Mouse (Mus musculus): ENCODE data around the gene Syngr1.
A peak's percentile ranks its signal among the peaks of the same experiment; 100 is the strongest.

Gene Syngr1

GRCm38 (mm10) chr15:80092041-80092441, 907 bp downstream of the Syngr1 start:
- DNase-seq: peak; percentile 81

GRCm38 (mm10) chr15:80092599-80092998, 1.5 kb downstream of the Syngr1 start:
- DNase-seq: peak; percentile 91

- peak; percentile 91 for DNase-seq
These were observed 3.1 kb downstream of the Syngr1 start for GRCm38 (mm10) chr15:80094201-80094600.

- no peak for DNase-seq
These were observed 4.5 kb downstream of the Syngr1 start for GRCm38 (mm10) chr15:80095596-80095995.

GRCm38 (mm10) chr15:80096406-80096805, 5.3 kb downstream of the Syngr1 start:
- peak; percentile 61 for DNase-seq

GRCm38 (mm10) chr15:80096946-80097881, 6.1 kb downstream of the Syngr1 start:
- peak; percentile 61 for DNase-seq

- peak; percentile 58 for DNase-seq
These were observed 6.9 kb downstream of the Syngr1 start for GRCm38 (mm10) chr15:80097999-80098461.

GRCm38 (mm10) chr15:80098809-80099208, 7.7 kb downstream of the Syngr1 start:
- peak; percentile 65 for DNase-seq

- peak; percentile 68 for DNase-seq
These were observed 8.3 kb downstream of the Syngr1 start for GRCm38 (mm10) chr15:80099477-80099876.

GRCm38 (mm10) chr15:80100196-80100595, 9.1 kb downstream of the Syngr1 start:
- DNase-seq: peak; percentile 70

- peak; percentile 80 for DNase-seq
These were observed 9.7 kb downstream of the Syngr1 start for GRCm38 (mm10) chr15:80100871-80101270.

- DNase-seq: peak; percentile 64
These were observed 10.4 kb downstream of the Syngr1 start for GRCm38 (mm10) chr15:80101503-80101902.

- DNase-seq: no peak
These were observed 11.4 kb downstream of the Syngr1 start for GRCm38 (mm10) chr15:80102495-80102894.

- no peak for DNase-seq
These were observed 14.6 kb downstream of the Syngr1 start for GRCm38 (mm10) chr15:80105490-80106410.

GRCm38 (mm10) chr15:80107143-80107542, 16.0 kb downstream of the Syngr1 start:
- no peak for DNase-seq

- no peak for DNase-seq
These were observed 16.4 kb downstream of the Syngr1 start for GRCm38 (mm10) chr15:80107575-80107974.

- no peak for DNase-seq
These were observed 20.3 kb downstream of the Syngr1 start for GRCm38 (mm10) chr15:80111436-80111835.

GRCm38 (mm10) chr15:80112499-80112898, 21.4 kb downstream of the Syngr1 start:
- DNase-seq: no peak

- DNase-seq: no peak
These were observed 23.3 kb downstream of the Syngr1 start for GRCm38 (mm10) chr15:80114414-80114813.

- DNase-seq: no peak
These were observed 24.1 kb downstream of the Syngr1 start for GRCm38 (mm10) chr15:80115256-80115655.

GRCm38 (mm10) chr15:80115866-80116794, 25.0 kb downstream of the Syngr1 start:
- no peak for DNase-seq

GRCm38 (mm10) chr15:80117154-80117553, 26.0 kb downstream of the Syngr1 start:
- DNase-seq: peak; percentile 47

Data from cerebellum, adult 11-12 months (tissue).